In the genomic region with DNA sequence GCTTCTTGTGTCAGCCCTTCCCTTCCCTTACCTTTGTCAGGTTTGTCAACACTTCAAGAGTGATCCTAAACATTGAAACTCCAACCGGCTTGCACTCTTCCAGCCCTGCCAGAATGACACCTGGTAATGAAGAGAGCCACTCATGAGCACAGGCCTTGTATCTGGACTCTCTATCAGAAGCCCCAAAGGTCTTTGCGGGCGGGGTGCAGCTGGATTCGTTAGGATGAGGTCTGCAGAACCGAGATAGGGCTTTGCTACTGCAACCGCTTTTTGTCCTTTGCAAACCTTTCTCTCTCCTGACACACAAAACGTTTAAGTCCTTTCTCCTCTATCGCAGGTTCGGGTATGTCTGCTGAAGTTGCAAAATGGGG, we compare ENCODE assay signal across 8 mouse cellular contexts. TPM values are rescaled to one million over a fixed set of nuclear protein-coding genes. Genes with fewer than 3 reads are reported as not detected.
DNase-seq lines count a peak whose midpoint lies in the region; ATAC-seq and TF ChIP-seq lines count a peak whose summit lies in the region.

A gene (minus strand): TSS at position 131 of the 371 bp plus-strand sequence.

- ATAC-seq in Patski = no peak
- no peak for ATAC-seq in forebrain, embryonic 14.5 days
- ATAC-seq in hindbrain, embryonic 16.5 days = no peak

- H3K9me3 ChIP-seq in forebrain, embryonic 14.5 days (replicated peaks; ENCODE audit: control insufficient read depth, low read length) = no peaks in the 10 kb centered on the region
- H3K9me3 ChIP-seq in hindbrain, embryonic 16.5 days (ENCODE audit: control insufficient read depth, low read length) = no peaks in the 10 kb centered on the region
- no peaks in the 10 kb centered on the region for H3K9me3 ChIP-seq in midbrain, embryonic 10.5 days (replicated peaks)

- CTCF ChIA-PET in Patski (lab: Charles Lee) = interaction anchor here (1.2 to 2.7 kb wide), 4 partner anchors 9 to 109 kb away, joined by 4 to 10 read pairs (median 6); no protein-coding TSS in a partner anchor

- WGBS in heart, adult 2 months = 67% methylated on average over 9 of the region's 9 CpGs
- WGBS in forebrain, embryonic 14.5 days = 16% methylated on average over 9 of the region's 9 CpGs
- 24% methylated on average over 9 of the region's 9 CpGs for WGBS in hindbrain, embryonic 16.5 days
- WGBS in midbrain, embryonic 10.5 days = 17% methylated on average over 9 of the region's 9 CpGs

- H3K36me3 ChIP-seq in heart, adult 2 months (ENCODE audit: control insufficient read depth, insufficient read depth, low read length) = no peaks in the 10 kb centered on the region
- H3K36me3 ChIP-seq in forebrain, embryonic 14.5 days (ENCODE audit: control insufficient read depth, insufficient read depth, low read length) = no peaks in the 10 kb centered on the region
- no peaks in the 10 kb centered on the region for H3K36me3 ChIP-seq in hindbrain, embryonic 16.5 days (ENCODE audit: control insufficient read depth, insufficient read depth, low read length)
- H3K36me3 ChIP-seq in midbrain, embryonic 10.5 days = no peaks in the 10 kb centered on the region

- peak within 1 kb of the TSS; percentile 65 for H3K9ac ChIP-seq in heart, adult 2 months (ENCODE audit: low read depth, low read length)
- peak within 1 kb of the TSS; percentile 66 for H3K9ac ChIP-seq in forebrain, embryonic 14.5 days (ENCODE audit: low read length)
- peak within 1 kb of the TSS; percentile 74 for H3K9ac ChIP-seq in hindbrain, embryonic 16.5 days (ENCODE audit: low read depth, low read length)

- in situ Hi-C loops in Patski (cut with MboI; ENCODE audit: low pct_unique_long_range_greater_than_20kb) = no loop called here

- intact Hi-C loops in heart, adult 2 months (cut with DNase I) = no loop called here

- H3K27ac ChIP-seq in heart, adult 2 months = peak within 1 kb of the TSS; percentile 81
- no peak within 1 kb of the TSS for H3K27ac ChIP-seq in forebrain, embryonic 14.5 days (ENCODE audit: low read depth, low read length)
- H3K27ac ChIP-seq in hindbrain, embryonic 16.5 days (ENCODE audit: low read depth, low read length) = no peak within 1 kb of the TSS
- peak within 1 kb of the TSS; percentile 65 for H3K27ac ChIP-seq in midbrain, embryonic 10.5 days (replicated peaks)

- H3K4me1 ChIP-seq in heart, adult 2 months (ENCODE audit: control insufficient read depth, insufficient read depth, low read length) = no peaks in the 10 kb centered on the region; the same call in 1 of the 2 replicates
- peaks cover 3% of the 10 kb centered on the region for H3K4me1 ChIP-seq in forebrain, embryonic 14.5 days (ENCODE audit: control insufficient read depth, insufficient read depth, low read length)
- H3K4me1 ChIP-seq in hindbrain, embryonic 16.5 days (ENCODE audit: control insufficient read depth, insufficient read depth, low read depth, low read length) = peaks cover 8% of the 10 kb centered on the region
- H3K4me1 ChIP-seq in midbrain, embryonic 10.5 days = peaks cover 7% of the 10 kb centered on the region

- peak within 1 kb of the TSS; percentile 66 for H3K4me3 ChIP-seq in heart, adult 2 months
- peak within 1 kb of the TSS; percentile 65 for H3K4me3 ChIP-seq in forebrain, embryonic 14.5 days (ENCODE audit: low read depth, low read length)
- peak within 1 kb of the TSS; percentile 65 for H3K4me3 ChIP-seq in hindbrain, embryonic 16.5 days (ENCODE audit: low read length)
- peak within 1 kb of the TSS; percentile 74 for H3K4me3 ChIP-seq in midbrain, embryonic 10.5 days

- TF ChIP-seq POLR2A in heart, adult 2 months (IDR thresholded peaks at IDR 0.05; ENCODE audit: insufficient read depth, low read depth, low read length) = no peak

- no peaks in the 10 kb centered on the region for H3K27me3 ChIP-seq in heart, adult 2 months (ENCODE audit: control insufficient read depth, insufficient read depth, low read length)
- H3K27me3 ChIP-seq in Patski = no peaks in the 10 kb centered on the region
- H3K27me3 ChIP-seq in forebrain, embryonic 14.5 days (replicated peaks; ENCODE audit: control insufficient read depth, insufficient read depth, low read length) = peaks cover 6% of the 10 kb centered on the region; the same call in 1 of the 2 replicates
- H3K27me3 ChIP-seq in hindbrain, embryonic 16.5 days (replicated peaks; ENCODE audit: control insufficient read depth, insufficient read depth, low read length) = peaks cover 6% of the 10 kb centered on the region
- H3K27me3 ChIP-seq in midbrain, embryonic 10.5 days (ENCODE audit: low read depth, poor library complexity, severe bottlenecking) = peaks cover 41% of the 10 kb centered on the region

- DNase-seq in heart, adult 2 months = no peak
- no peak for DNase-seq in heart, adult 9 months (ENCODE audit: low spot score in 2 of 2)
- DNase-seq in Patski (ENCODE audit: low read depth, low spot score) = no peak
- no peak for DNase-seq in forebrain, embryonic 14.5 days (ENCODE audit: low spot score)
- no peak for DNase-seq in midbrain, embryonic 10.5 days (ENCODE audit: low spot score)
- DNase-seq in right cerebral cortex, adult 18-20 months = no peak
- no peak for DNase-seq in thymus, postnatal 10 days (ENCODE audit: low spot score in 2 of 2)

- no peak for TF ChIP-seq EP300 in heart, adult 2 months (IDR thresholded peaks at IDR 0.05; ENCODE audit: insufficient read depth, low read depth, low read length)

- POLR2A ChIA-PET in Patski (lab: Charles Lee) = interaction anchor here (1.2 kb wide), 1 partner anchor 69 kb away, joined by 3 read pairs; no protein-coding TSS in a partner anchor

- peak within 1 kb of the TSS; percentile 85 for H3K4me2 ChIP-seq in forebrain, embryonic 14.5 days (ENCODE audit: low read length)
- H3K4me2 ChIP-seq in hindbrain, embryonic 16.5 days (ENCODE audit: low read length) = peak within 1 kb of the TSS; percentile 95

- no peak for TF ChIP-seq CTCF in heart, adult 2 months (IDR thresholded peaks at IDR 0.05)
- TF ChIP-seq CTCF in Patski (IDR thresholded peaks at IDR 0.05) = no peak

- H3K79me2 ChIP-seq in heart, adult 2 months (replicated peaks; ENCODE audit: control insufficient read depth, insufficient read depth, low read length) = no peaks in the 10 kb centered on the region

RNA-seq across cellular contexts. Expression of the gene that starts here (rescaled TPM):
- total RNA-seq in heart, adult 2 months (2021) = 10 to 100 TPM; 13.5 to 19.5 TPM
- 7.4 and 18.4 TPM in 2 replicates for polyA plus RNA-seq in heart, adult 2 months (2012; rRNA removed)
- polyA plus RNA-seq in Patski (2021) = 42.1 TPM
- polyA plus RNA-seq in forebrain, embryonic 14.5 days (2014; fragmentation: Nextera tagmentation; extraction: Ambion mirVana) = 29.6 and 40.1 TPM in 2 replicates
- polyA plus RNA-seq in hindbrain, embryonic 16.5 days (2015; fragmentation: Nextera tagmentation; extraction: Ambion mirVana) = 34.6 and 37.5 TPM in 2 replicates
- 9.0 and 17.2 TPM in 2 replicates for polyA plus RNA-seq in midbrain, embryonic 10.5 days (2016; fragmentation: Nextera tagmentation; extraction: Ambion mirVana)

Comparison
In these comparisons a context has a peak if more than half of its experiments do, and no peak if none do; other contexts are left out.
1. H3K27ac ChIP-seq: peak in heart, adult 2 months (single experiment) and midbrain, embryonic 10.5 days (single experiment); none in forebrain, embryonic 14.5 days (single experiment) and hindbrain, embryonic 16.5 days (single experiment).
2. Peak in every context shown above with its lines, with median percentiles within 50 percentile points of each other: H3K4me3 ChIP-seq and H3K9ac ChIP-seq.